Mouse (Mus musculus) B cell, adult 62 days (primary cell): ENCODE data around the gene Lca5l. TPM values are rescaled to one million over a fixed set of nuclear protein-coding genes. Genes with fewer than 3 reads are reported as not detected.

Experiments used
- total RNA-seq: library from RNA; stranded (reverse); gene quantifications from 4 replicates; pipeline ENCODE4 v1.2.4, GENCODE M21; 2023

Gene Lca5l
- total RNA-seq: not detected in 4 replicates

GRCm38 (mm10) chr16:96191531-96192506 lies at the start of gene Lca5l:
Gene Lca5l, minus strand, starts transcription at chr16:96192271.

GRCm38 (mm10) chr16:96235366-96235970 lies 43.4 kb upstream of the Lca5l start, which contains the start of gene B3galt5:
Gene B3galt5, plus strand, starts transcription at chr16:96235801.

DNA sequence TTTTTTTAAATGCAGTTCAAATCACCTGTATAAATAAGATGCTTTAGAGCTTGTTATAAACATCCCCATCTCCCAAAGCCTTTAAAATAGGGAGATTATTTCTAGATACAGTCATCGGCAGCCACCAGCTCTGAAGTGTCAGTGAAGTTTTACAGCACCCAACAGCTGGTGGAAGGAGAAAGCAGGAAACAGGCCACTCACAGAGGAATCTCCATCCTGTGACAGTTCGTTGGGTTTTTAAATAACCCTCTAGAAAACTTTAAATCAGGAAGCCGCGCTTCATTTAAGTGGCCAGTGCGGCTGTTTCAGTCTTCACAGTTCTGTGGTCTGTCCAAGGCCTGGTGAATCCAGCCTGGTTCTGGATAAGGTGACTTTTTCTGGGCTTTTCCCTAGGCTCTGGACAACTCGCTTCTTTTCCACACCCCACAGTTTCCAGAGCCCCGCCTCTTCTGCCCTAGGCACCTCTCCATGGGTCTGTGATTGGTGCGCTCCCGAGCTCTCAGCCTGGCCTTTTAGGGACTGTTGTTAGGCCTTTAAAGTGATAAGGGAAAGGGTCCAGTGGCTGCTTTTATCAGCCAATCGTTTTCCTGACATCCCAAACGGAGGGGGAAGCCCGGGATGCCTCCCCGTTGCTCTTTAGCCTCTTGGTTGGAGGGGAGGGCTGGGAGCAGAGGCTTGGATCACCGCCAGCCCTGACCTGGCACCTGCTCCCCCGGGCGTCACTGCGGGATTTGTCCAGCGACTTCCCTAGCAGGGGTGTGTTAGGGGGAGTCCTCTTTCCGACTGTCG lies 8.0 kb upstream of the Lca5l start, which contains the start of gene Sh3bgr:
Gene Sh3bgr (plus strand): TSS at position 538 of the 789 bp plus-strand sequence.

DNA sequence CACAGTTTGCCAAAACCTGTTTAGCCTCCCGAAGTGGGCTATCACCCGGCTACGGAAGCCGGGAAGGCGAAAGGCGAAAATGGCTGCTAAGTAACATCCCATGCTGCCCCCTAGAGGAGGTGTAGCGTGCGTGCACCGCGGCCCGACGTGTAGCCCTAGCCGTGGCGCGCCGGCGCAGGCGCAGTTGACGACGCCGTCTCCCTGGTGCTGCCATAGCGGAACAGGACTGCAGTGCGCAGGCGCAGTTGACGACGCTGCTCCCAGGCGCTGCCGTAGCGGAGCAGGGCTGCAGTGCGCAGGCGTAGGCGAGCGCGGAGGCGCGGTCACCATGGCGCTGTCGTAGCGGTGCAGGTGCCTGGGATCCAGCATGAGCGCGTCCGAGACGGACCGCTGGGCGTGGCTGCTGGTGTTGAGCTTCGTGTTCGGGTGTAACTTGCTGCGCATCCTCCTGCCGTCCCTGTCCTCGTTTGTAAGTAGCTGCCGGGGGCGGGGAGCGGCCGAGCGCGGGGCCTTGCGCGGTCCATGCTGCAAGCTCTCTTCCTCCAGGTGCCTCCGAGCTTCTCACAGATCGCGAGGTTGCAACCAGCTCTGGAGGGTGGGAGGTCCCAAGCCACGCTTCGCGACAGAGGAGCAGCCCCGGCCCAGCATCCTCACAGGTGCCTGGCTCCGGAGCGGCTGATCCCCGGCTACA lies 46.8 kb downstream of the Lca5l start, which contains the start of gene Wrb:
Gene Wrb (plus strand): TSS at position 298 of the 691 bp plus-strand sequence.

GRCm38 (mm10) chr16:96127657-96128344 lies 64.3 kb downstream of the Lca5l start, which contains the start of gene Hmgn1:
Gene Hmgn1, minus strand, starts transcription at chr16:96127729.

Other genes with a start within 250 kb of the Lca5l start
- 13.3 to 17.3 TPM (median 15.0 TPM) in 4 replicates for gene Psmg1, start 201.3 kb downstream of the Lca5l start, total RNA-seq
- gene Brwd1, start 109.7 kb downstream of the Lca5l start, total RNA-seq: 426 to 464 TPM (median 445 TPM) in 4 replicates
- 225 to 251 TPM (median 237 TPM) in 4 replicates for gene Hmgn1, start 64.5 kb downstream of the Lca5l start, total RNA-seq
- 6.9 to 9.5 TPM (median 8.2 TPM) in 4 replicates for gene Wrb, start 46.9 kb downstream of the Lca5l start, total RNA-seq
- not detected in 4 replicates for gene Sh3bgr, start 8.2 kb upstream of the Lca5l start, total RNA-seq
- not detected in 4 replicates for gene B3galt5, start 43.5 kb upstream of the Lca5l start, total RNA-seq